Mouse (Mus musculus): ENCODE results near the gene Chaf1b. TPM values are rescaled to one million over a fixed set of nuclear protein-coding genes. Genes with fewer than 3 reads are reported as not detected.

Gene Chaf1b
- polyA plus RNA-seq, 1 experiment from 2014 or later, result 43.8 TPM

DNA sequence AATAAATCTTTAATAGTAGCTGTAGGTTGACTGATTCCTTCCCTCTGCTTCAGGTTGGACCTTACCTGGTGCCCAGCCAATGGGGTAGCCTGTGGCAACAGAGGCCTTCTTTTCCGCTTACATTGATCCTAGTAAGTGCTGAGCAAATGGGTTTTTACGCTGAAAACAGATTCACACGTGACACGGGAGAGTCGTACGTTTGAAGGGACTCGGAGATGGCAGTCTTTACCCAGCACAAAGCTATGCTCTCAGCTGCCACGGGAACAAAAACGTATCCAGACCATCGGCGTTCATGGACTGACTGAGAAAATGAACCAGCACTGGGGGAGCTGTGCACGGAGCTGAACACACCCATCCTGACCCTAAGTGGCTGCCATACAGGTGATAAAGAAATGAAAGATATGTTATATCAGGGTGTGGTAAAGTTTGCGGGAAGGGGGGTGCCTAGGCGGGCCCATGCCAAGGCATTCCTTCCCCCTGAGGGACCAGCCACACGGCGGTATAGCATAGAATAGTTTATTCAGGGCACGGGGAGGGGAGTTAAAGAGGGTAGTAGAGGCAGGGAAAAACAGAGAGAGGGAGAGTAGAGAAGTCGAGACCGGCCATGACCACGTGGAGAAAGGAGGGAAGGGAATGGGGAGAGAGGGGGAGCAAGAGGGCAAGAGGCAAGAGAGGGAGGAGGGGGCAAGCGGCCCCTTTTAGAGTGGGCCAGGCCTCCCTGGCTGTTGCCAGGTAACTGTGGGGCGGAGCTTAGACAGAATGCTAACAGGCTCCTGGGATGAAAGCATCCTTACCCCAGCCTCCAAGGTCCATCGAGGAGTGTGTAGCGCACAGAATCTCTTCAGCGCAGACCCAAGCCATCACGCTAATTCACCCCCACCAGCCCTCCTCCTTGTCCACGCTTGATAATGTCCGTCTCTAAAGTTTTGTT is 27.3 kb downstream of the Chaf1b start:
- Histone ChIP-seq H3K36me3 (ENCODE audit: insufficient read depth, low read length) (no peaks in the 10 kb centered on the region), H3K4me2 (ENCODE audit: low read length) (no peak overlapping the region), H3K4me1 (replicated peaks; ENCODE audit: insufficient read depth, low read length) (0 out of 2 replicates have a peak, but pooled peaks cover 3% of the 10 kb centered on the region), H3K9ac (ENCODE audit: low read depth, low read length) (no peak overlapping the region), H3K27ac (peak overlapping the region; percentile 54; the same call in 1 of the 2 replicates), H3K27me3 (ENCODE audit: insufficient read depth, low read length) (no peaks in the 10 kb centered on the region), H3K9me3 (replicated peaks; ENCODE audit: low read length) (no peaks in the 10 kb centered on the region), H3K4me3 (replicated peaks; ENCODE audit: low read depth, low read length) (no peak overlapping the region)
- WGBS, result 73% methylated on average over 28 of the region's 28 CpGs
- ATAC-seq (replicated peaks; ENCODE audit: low FRiP score, low read depth), result no peak
- no peak for TF ChIP-seq CTCF (IDR thresholded peaks at IDR 0.05; ENCODE audit: low read depth)
- DNase-seq (ENCODE audit: low spot score), result no peak

DNA sequence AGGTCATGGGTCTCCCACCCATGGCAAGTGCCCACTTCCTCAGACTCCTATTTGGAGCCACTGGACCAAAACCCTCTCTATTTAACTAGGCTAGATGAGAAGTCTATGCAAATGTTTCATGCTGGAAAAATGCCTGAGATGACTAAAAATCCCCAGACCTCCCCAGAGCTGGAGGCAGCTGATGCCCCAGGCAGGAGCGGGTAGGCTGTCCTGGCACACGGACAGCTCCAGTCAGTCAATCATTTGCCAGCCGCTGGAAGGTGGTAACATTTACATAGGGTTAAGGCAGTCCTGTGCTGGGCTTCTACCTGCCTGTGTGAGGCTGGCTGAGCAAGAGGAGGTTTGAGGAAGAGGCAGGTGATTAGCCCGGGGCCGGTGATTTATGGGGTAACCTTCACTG is 28.5 kb downstream of the Chaf1b start:
- Histone ChIP-seq H3K4me3 (replicated peaks; ENCODE audit: low read depth, low read length) (no peak overlapping the region), H3K4me1 (replicated peaks; ENCODE audit: insufficient read depth, low read length) (no peaks in the 10 kb centered on the region), H3K4me2 (ENCODE audit: low read length) (no peak overlapping the region), H3K9ac (ENCODE audit: low read depth, low read length) (no peak overlapping the region), H3K27ac (peak overlapping the region; percentile 54), H3K27me3 (ENCODE audit: insufficient read depth, low read length) (no peaks in the 10 kb centered on the region), H3K36me3 (ENCODE audit: insufficient read depth, low read length) (no peaks in the 10 kb centered on the region), H3K9me3 (replicated peaks; ENCODE audit: low read length) (no peaks in the 10 kb centered on the region)
- TF ChIP-seq CTCF (IDR thresholded peaks at IDR 0.05; ENCODE audit: low read depth), result no peak
- peak; percentile 95 for ATAC-seq (replicated peaks; ENCODE audit: low FRiP score, low read depth)
- DNase-seq (ENCODE audit: low spot score), result peak; percentile 54
- WGBS, result 19% methylated on average over 5 of the region's 5 CpGs

GRCm38 (mm10) chr16:93912808-93913207 is 29.1 kb downstream of the Chaf1b start:
- Histone ChIP-seq H3K4me3 (replicated peaks; ENCODE audit: low read depth, low read length) (no peak overlapping the region), H3K36me3 (ENCODE audit: insufficient read depth, low read length) (no peaks in the 10 kb centered on the region), H3K27ac (no peak overlapping the region), H3K27me3 (ENCODE audit: insufficient read depth, low read length) (no peaks in the 10 kb centered on the region), H3K4me1 (replicated peaks; ENCODE audit: insufficient read depth, low read length) (no peaks in the 10 kb centered on the region), H3K4me2 (ENCODE audit: low read length) (no peak overlapping the region), H3K9me3 (replicated peaks; ENCODE audit: low read length) (no peaks in the 10 kb centered on the region), H3K9ac (ENCODE audit: low read depth, low read length) (no peak overlapping the region)
- TF ChIP-seq CTCF (IDR thresholded peaks at IDR 0.05; ENCODE audit: low read depth), result no peak
- WGBS, result 41% methylated on average over 3 of the region's 3 CpGs
- ATAC-seq (replicated peaks; ENCODE audit: low FRiP score, low read depth), result peak; percentile 25; the same call in 1 of the 2 replicates
- DNase-seq (ENCODE audit: low spot score), result no peak

GRCm38 (mm10) chr16:93913881-93914576 is 30.3 kb downstream of the Chaf1b start:
- ATAC-seq (replicated peaks; ENCODE audit: low FRiP score, low read depth) (no peak), DNase-seq (ENCODE audit: low spot score) (no peak)
- H3K27me3 ChIP-seq (ENCODE audit: insufficient read depth, low read length), result no peaks in the 10 kb centered on the region
- WGBS, result 68% methylated on average over 10 of the region's 10 CpGs
- TF ChIP-seq CTCF (IDR thresholded peaks at IDR 0.05; ENCODE audit: low read depth), result no peak
- H3K9me3 ChIP-seq (replicated peaks; ENCODE audit: low read length), result no peaks in the 10 kb centered on the region
- H3K9ac ChIP-seq (ENCODE audit: low read depth, low read length), result no peak overlapping the region
- H3K4me2 ChIP-seq (ENCODE audit: low read length), result no peak overlapping the region
- no peaks in the 10 kb centered on the region for H3K4me1 ChIP-seq (replicated peaks; ENCODE audit: insufficient read depth, low read length)
- H3K27ac ChIP-seq, result peak overlapping the region; percentile 47; the same call in 1 of the 2 replicates
- no peaks in the 10 kb centered on the region for H3K36me3 ChIP-seq (ENCODE audit: insufficient read depth, low read length)
- H3K4me3 ChIP-seq (replicated peaks; ENCODE audit: low read depth, low read length), result no peak overlapping the region

- no peaks in the 10 kb centered on the region for H3K36me3 ChIP-seq (ENCODE audit: insufficient read depth, low read length)
- H3K27ac ChIP-seq, result no peak overlapping the region
- H3K9ac ChIP-seq (ENCODE audit: low read depth, low read length), result no peak overlapping the region
- no peaks in the 10 kb centered on the region for H3K4me1 ChIP-seq (replicated peaks; ENCODE audit: insufficient read depth, low read length)
- no peak overlapping the region for H3K4me2 ChIP-seq (ENCODE audit: low read length)
- peak; percentile 62 for TF ChIP-seq CTCF (IDR thresholded peaks at IDR 0.05; ENCODE audit: low read depth)
- DNase-seq (ENCODE audit: low spot score) (no peak), ATAC-seq (replicated peaks; ENCODE audit: low FRiP score, low read depth) (no peak)
- H3K27me3 ChIP-seq (ENCODE audit: insufficient read depth, low read length), result no peaks in the 10 kb centered on the region
- H3K4me3 ChIP-seq (replicated peaks; ENCODE audit: low read depth, low read length), result no peak overlapping the region
- 38% methylated on average over 7 of the region's 10 CpGs for WGBS
- no peaks in the 10 kb centered on the region for H3K9me3 ChIP-seq (replicated peaks; ENCODE audit: low read length)
Measured at GRCm38 (mm10) chr16:93915338-93915849, 31.7 kb downstream of the Chaf1b start.
